Mouse (Mus musculus) ES-E14 (cell line): ENCODE data around the gene Cep68.

Experiments used
- CHD2 ChIP-seq: IDR thresholded peaks from 2 replicates; pipeline ENCODE4 v1.6.1; 2014; ENCODE audit warnings: mild to moderate bottlenecking, low read depth, low read length, inconsistent platforms
- HCFC1 ChIP-seq: IDR thresholded peaks from 2 replicates; pipeline ENCODE4 v1.6.1; 2012; ENCODE audit warnings: low read length, inconsistent platforms, borderline replicate concordance; ENCODE audit not compliant: insufficient read depth
- MAFK ChIP-seq: IDR thresholded peaks from 2 replicates; pipeline ENCODE4 v1.6.1; 2014; ENCODE audit warnings: mild to moderate bottlenecking, low read depth, low read length, inconsistent platforms; ENCODE audit not compliant: insufficient read depth
- ZC3H11A ChIP-seq: IDR thresholded peaks from 2 replicates; pipeline ENCODE4 v1.6.1; 2012; ENCODE audit warnings: low read depth, mild to moderate bottlenecking, inconsistent platforms, low read length, borderline replicate concordance
- ZNF384 ChIP-seq: IDR thresholded peaks from 2 replicates; pipeline ENCODE4 v1.6.1; 2012; ENCODE audit warnings: low read depth, low read length, inconsistent platforms

DNA sequence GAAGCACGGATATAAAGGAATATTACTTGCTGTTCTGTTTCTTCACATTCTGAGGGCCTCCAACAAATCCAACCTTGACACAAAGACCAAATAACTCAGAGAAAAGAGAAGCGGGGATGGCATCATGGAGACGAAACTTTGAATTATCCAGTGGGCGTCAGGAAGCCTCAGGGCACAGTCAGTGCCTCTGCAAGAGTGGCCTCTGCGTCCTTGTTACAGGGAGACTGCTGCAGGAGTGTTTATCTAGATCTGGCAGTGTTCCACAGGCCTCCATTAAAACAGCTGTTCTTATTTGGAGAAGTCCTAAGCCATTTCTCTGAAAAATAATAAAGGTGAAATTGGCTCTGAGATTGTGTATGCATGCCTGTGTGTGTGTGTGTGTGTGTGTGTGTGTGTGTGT lies 31.8 kb upstream of the Cep68 start:
- TF ChIP-seq ZNF384 (no peak), CHD2 (no peak), HCFC1 (no peak), ZC3H11A (no peak), MAFK (no peak)
